Mouse (Mus musculus) cortical plate, adult 2 months (tissue): ENCODE data around the gene Plk4.

Experiments
- CTCF ChIP-seq: fragments of 200-500 bp; IDR thresholded peaks from 2 replicates; pipeline ENCODE4 v1.5.1; 2011; ENCODE audit warnings: mild to moderate bottlenecking, control low read depth, low read length; ENCODE audit not compliant: insufficient read depth; ENCODE audit errors: extremely low read depth
- POLR2A ChIP-seq: fragments of 200-500 bp; IDR thresholded peaks from 2 replicates; pipeline ENCODE4 v1.6.1; 2011; ENCODE audit warnings: mild to moderate bottlenecking, low read length, control low read depth; ENCODE audit not compliant: insufficient read depth; ENCODE audit errors: extremely low read depth

GRCm38 (mm10) chr3:40798054-40798453, 1.8 kb upstream of the Plk4 start:
- TF ChIP-seq POLR2A: no peak
- TF ChIP-seq CTCF: no peak
